Mouse (Mus musculus): Measurements from ENCODE around the gene Mcf2l.

DNA sequence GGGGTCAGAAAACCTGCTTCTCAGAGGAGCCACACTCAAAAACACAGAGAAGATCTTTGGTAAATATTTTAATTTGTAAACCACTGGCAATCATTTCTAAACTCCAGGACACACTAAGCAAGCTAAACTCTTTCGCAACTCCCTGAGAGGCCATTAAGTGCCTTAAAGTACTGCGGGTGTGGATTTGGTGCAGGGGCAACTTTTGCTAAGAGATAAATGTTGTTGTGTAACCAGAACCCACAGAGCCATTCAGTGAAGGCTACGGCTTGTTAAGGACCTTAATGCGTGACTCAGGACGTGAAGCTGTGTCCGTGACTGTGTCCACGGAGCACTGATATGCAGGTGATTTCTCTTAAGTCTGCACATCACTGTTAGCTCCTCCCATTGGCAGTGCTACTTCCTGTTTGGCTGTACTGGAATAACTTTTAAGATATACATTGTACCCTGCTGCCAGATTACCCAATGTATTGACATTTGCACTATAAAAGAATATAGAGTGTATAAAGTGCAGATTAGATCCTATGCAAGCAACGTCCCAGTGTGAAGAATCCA is 47.8 kb upstream of the Mcf2l start:
- TF ChIP-seq CTCF (IDR thresholded peaks at IDR 0.05; ENCODE audit: control insufficient read depth, insufficient read depth, low read length) (no peak), POLR2A (IDR thresholded peaks at IDR 0.05; ENCODE audit: borderline replicate concordance, control insufficient read depth, low read depth, low read length) (no peak)
